Mouse (Mus musculus): ENCODE measurements around the gene Rce1. TPM values are rescaled to one million over a fixed set of nuclear protein-coding genes. Genes with fewer than 3 reads are reported as not detected.

Rce1 gene
- polyA plus RNA-seq (2012; rRNA removed), result 20.0 and 26.7 TPM in 2 replicates
- 23.6 and 25.2 TPM in 2 replicates for polyA plus RNA-seq (2014; fragmentation: Nextera tagmentation; extraction: Ambion mirVana)

DNA sequence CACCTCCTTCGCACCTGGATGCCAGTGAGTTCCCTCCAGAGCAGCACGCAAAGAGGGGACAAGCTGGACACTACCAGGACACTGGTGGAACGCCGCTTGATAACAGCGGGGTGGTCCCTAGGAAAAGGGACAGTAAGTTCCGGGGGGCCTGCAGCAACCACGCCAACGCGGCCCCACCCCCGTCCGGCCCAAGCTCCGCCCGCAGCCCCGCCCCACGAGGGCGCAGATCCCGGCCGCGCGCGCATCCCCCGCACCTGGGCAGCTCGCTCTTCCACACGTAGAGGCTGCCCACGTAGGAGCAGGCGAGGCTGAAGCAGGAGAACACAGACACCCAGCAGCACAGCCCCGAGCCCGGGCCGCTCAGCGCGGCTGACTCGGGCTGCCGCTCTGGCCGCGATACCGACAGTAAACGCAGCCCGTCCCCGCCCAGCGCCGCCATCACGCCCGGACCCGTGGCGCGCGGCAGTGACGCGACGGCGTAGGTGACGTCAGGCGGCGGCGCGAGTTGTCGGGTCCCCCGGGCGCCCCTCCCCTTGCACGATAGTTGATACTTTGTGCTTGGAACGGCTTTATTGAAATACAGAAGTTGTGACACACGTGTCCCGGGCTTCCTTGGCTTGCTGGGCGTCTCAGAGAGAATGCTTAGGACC, at the start of gene Rce1:
TSS of gene Rce1 (minus strand) at position 463 of the 650 bp plus-strand sequence.
- Histone ChIP-seq H3K27ac (peak within 1 kb of the TSS; percentile 72), H3K4me3 (ENCODE audit: insufficient read depth in 1 of 2, low read depth in 2 of 2, low read length in 2 of 2) (peak within 1 kb of the TSS; percentile 81 to 88), H3K9me3 (ENCODE audit: control insufficient read depth, low read length) (no peaks in the 10 kb centered on the region), H3K27me3 (ENCODE audit: control insufficient read depth, insufficient read depth, low read length) (no peaks in the 10 kb centered on the region), H3K9ac (replicated peaks) (peak within 1 kb of the TSS; percentile 82), H3K4me2 (ENCODE audit: low read depth) (peak within 1 kb of the TSS; percentile 85), H3K36me3 (replicated peaks; ENCODE audit: control insufficient read depth, insufficient read depth, low read depth) (no peaks in the 10 kb centered on the region; the same call in none of the 2 replicates), H3K4me1 (replicated peaks; ENCODE audit: control insufficient read depth in 2 of 2, insufficient read depth in 2 of 2, low read length in 1 of 2) (peaks cover 5 to 17% of the 10 kb centered on the region in 2 experiments; a peak in 3 of 4 replicates)
- WGBS (ENCODE audit: insufficient replicate concordance), result under 1% methylated on average over 64 of the region's 64 CpGs
- DNase-seq (ENCODE audit: low read depth in 3 of 3, low spot score in 3 of 3) (peak; percentile 78 to 79 (median 78)), ATAC-seq (ENCODE audit: insufficient read depth) (peak; percentile 91)
- no peak for TF ChIP-seq CTCF (IDR thresholded peaks at IDR 0.05; ENCODE audit: low read depth)
- TF ChIP-seq EP300 (IDR thresholded peaks at IDR 0.05; ENCODE audit: low read depth), result no peak

DNA sequence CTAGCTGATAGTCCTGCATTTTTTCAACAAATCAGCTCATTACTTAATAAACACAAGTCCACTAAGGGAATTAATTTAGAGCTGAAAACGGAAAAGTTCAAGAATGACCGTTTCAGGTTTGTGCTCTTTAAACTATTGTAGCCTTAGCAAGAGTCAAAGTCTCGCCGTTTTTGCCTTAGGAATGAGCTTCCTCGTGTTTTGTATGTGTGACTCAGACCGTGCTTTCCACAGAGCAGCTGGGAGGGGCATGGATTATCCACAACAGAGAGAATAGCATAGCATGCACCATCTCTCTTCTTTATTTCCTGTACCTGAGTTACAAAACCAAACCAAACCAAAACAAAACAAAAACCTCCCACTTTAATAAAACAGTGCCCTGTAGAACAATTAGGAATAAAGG, 47.0 kb upstream of the Rce1 start:
- no peak for ATAC-seq (ENCODE audit: insufficient read depth)

DNA sequence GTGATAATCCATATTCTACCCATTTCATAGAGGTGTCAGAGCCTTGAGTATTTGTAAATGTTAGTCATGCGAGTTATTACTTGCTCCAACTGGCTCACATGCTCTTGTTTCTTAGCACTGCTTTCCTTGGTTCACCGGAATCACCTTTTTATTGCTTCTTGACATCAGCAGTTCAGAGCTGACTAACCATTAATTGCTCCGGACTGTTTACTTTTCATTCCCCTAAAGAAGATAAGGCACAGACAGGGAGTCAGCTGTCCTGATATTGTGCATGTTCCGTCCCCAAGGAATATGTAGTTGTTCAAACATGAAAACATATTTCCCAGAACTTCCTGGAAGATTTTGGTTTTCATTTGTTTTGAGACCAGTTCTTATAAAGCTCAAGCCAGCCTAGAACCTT, 45.3 kb upstream of the Rce1 start:
- Histone ChIP-seq H3K9ac (replicated peaks) (no peak overlapping the region), H3K27ac (no peak overlapping the region), H3K27me3 (ENCODE audit: control insufficient read depth, insufficient read depth, low read length) (no peaks in the 10 kb centered on the region), H3K4me1 (replicated peaks; ENCODE audit: control insufficient read depth in 2 of 2, insufficient read depth in 2 of 2, low read length in 1 of 2) (no peaks in the 10 kb centered on the region), H3K4me3 (ENCODE audit: insufficient read depth in 1 of 2, low read depth in 2 of 2, low read length in 2 of 2) (no peak overlapping the region), H3K9me3 (ENCODE audit: control insufficient read depth, low read length) (no peaks in the 10 kb centered on the region), H3K36me3 (replicated peaks; ENCODE audit: control insufficient read depth, insufficient read depth, low read depth) (no peaks in the 10 kb centered on the region), H3K4me2 (ENCODE audit: low read depth) (no peak overlapping the region)
- WGBS (ENCODE audit: insufficient replicate concordance), result 54% methylated on average over 4 of the region's 4 CpGs
- DNase-seq (ENCODE audit: low read depth in 3 of 3, low spot score in 3 of 3) (no peak), ATAC-seq (ENCODE audit: insufficient read depth) (no peak)
- no peak for TF ChIP-seq CTCF (IDR thresholded peaks at IDR 0.05; ENCODE audit: low read depth)

More for the DNA sequence above, 47.0 kb upstream of the Rce1 start:
- H3K4me1 ChIP-seq (replicated peaks; ENCODE audit: control insufficient read depth in 2 of 2, insufficient read depth in 2 of 2, low read length in 1 of 2), result no peaks in the 10 kb centered on the region
- no peaks in the 10 kb centered on the region for H3K27me3 ChIP-seq (ENCODE audit: control insufficient read depth, insufficient read depth, low read length)
- H3K4me2 ChIP-seq (ENCODE audit: low read depth), result no peak overlapping the region
- no peaks in the 10 kb centered on the region for H3K9me3 ChIP-seq (ENCODE audit: control insufficient read depth, low read length)
- WGBS (ENCODE audit: insufficient replicate concordance), result 50% methylated on average over 6 of the region's 6 CpGs
- H3K27ac ChIP-seq, result no peak overlapping the region
- H3K36me3 ChIP-seq (replicated peaks; ENCODE audit: control insufficient read depth, insufficient read depth, low read depth), result no peaks in the 10 kb centered on the region
- DNase-seq (ENCODE audit: low read depth in 3 of 3, low spot score in 3 of 3), result no peak
- H3K9ac ChIP-seq (replicated peaks), result no peak overlapping the region
- H3K4me3 ChIP-seq (ENCODE audit: insufficient read depth in 1 of 2, low read depth in 2 of 2, low read length in 2 of 2), result no peak overlapping the region
- TF ChIP-seq CTCF (IDR thresholded peaks at IDR 0.05; ENCODE audit: low read depth) (no peak), EP300 (IDR thresholded peaks at IDR 0.05; ENCODE audit: low read depth) (no peak)

GRCm38 (mm10) chr19:4666815-4667214, 41.4 kb upstream of the Rce1 start:
- ATAC-seq (ENCODE audit: insufficient read depth) (no peak), DNase-seq (ENCODE audit: low read depth in 3 of 3, low spot score in 3 of 3) (no peak)
- Histone ChIP-seq H3K4me2 (ENCODE audit: low read depth) (no peak overlapping the region), H3K4me1 (replicated peaks; ENCODE audit: control insufficient read depth in 2 of 2, insufficient read depth in 2 of 2, low read length in 1 of 2) (no peaks in the 10 kb centered on the region), H3K36me3 (replicated peaks; ENCODE audit: control insufficient read depth, insufficient read depth, low read depth) (no peaks in the 10 kb centered on the region), H3K9ac (replicated peaks) (no peak overlapping the region), H3K4me3 (ENCODE audit: insufficient read depth in 1 of 2, low read depth in 2 of 2, low read length in 2 of 2) (no peak overlapping the region), H3K9me3 (ENCODE audit: control insufficient read depth, low read length) (no peaks in the 10 kb centered on the region), H3K27ac (no peak overlapping the region), H3K27me3 (ENCODE audit: control insufficient read depth, insufficient read depth, low read length) (no peaks in the 10 kb centered on the region)
- TF ChIP-seq CTCF (IDR thresholded peaks at IDR 0.05; ENCODE audit: low read depth) (no peak; the same call in 1 of the 2 replicates), EP300 (IDR thresholded peaks at IDR 0.05; ENCODE audit: low read depth) (no peak)

- H3K27ac ChIP-seq, result no peak overlapping the region
- DNase-seq (ENCODE audit: low read depth in 3 of 3, low spot score in 3 of 3), result no peak
- WGBS (ENCODE audit: insufficient replicate concordance), result 84% methylated on average over 5 of the region's 5 CpGs
- H3K4me2 ChIP-seq (ENCODE audit: low read depth), result no peak overlapping the region
- H3K4me3 ChIP-seq (ENCODE audit: insufficient read depth in 1 of 2, low read depth in 2 of 2, low read length in 2 of 2), result no peak overlapping the region
- TF ChIP-seq CTCF (IDR thresholded peaks at IDR 0.05; ENCODE audit: low read depth), result no peak
- no peak for TF ChIP-seq EP300 (IDR thresholded peaks at IDR 0.05; ENCODE audit: low read depth)
- no peaks in the 10 kb centered on the region for H3K27me3 ChIP-seq (ENCODE audit: control insufficient read depth, insufficient read depth, low read length)
- H3K4me1 ChIP-seq (replicated peaks; ENCODE audit: control insufficient read depth in 2 of 2, insufficient read depth in 2 of 2, low read length in 1 of 2), result no peaks in the 10 kb centered on the region
- ATAC-seq (ENCODE audit: insufficient read depth), result no peak
- no peaks in the 10 kb centered on the region for H3K36me3 ChIP-seq (replicated peaks; ENCODE audit: control insufficient read depth, insufficient read depth, low read depth)
- no peaks in the 10 kb centered on the region for H3K9me3 ChIP-seq (ENCODE audit: control insufficient read depth, low read length)
- H3K9ac ChIP-seq (replicated peaks), result no peak overlapping the region
These were observed 32.7 kb upstream of the Rce1 start for GRCm38 (mm10) chr19:4658156-4658555.
